Mouse (Mus musculus) forelimb bud, embryonic 11.5 days (tissue): ENCODE results near the gene Fbxo3.
"Not testable (repeated sequence)": the region's sequence is repeated elsewhere in the genome, so short reads cannot be mapped to it uniquely, and the experiment has no call there.

Source experiments
- DNase-seq: peaks from one replicate; pipeline ENCODE4 v3.0.0-alpha.2; 2012; ENCODE audit warnings: low read depth, low spot score

Fbxo3 gene

GRCm38 (mm10) chr2:104027458-104028138 lies at the start of gene Fbxo3:
Gene Fbxo3, plus strand, starts transcription at chr2:104027721.
- peak; percentile 51 for DNase-seq

GRCm38 (mm10) chr2:103982250-103982649 lies 45.3 kb upstream of the Fbxo3 start:
- DNase-seq, result peak; percentile 77

- no peak for DNase-seq
Measured at GRCm38 (mm10) chr2:103983146-103983545, 44.4 kb upstream of the Fbxo3 start.

GRCm38 (mm10) chr2:103987595-103987994 lies 39.9 kb upstream of the Fbxo3 start:
- not testable (repeated sequence) for DNase-seq

GRCm38 (mm10) chr2:103989724-103990123 lies 37.8 kb upstream of the Fbxo3 start:
- no peak for DNase-seq

- DNase-seq, result no peak
Measured at GRCm38 (mm10) chr2:103991303-103991702, 36.2 kb upstream of the Fbxo3 start.

- no peak for DNase-seq
Measured at GRCm38 (mm10) chr2:103992162-103992561, 35.4 kb upstream of the Fbxo3 start.

- DNase-seq, result no peak
Measured at GRCm38 (mm10) chr2:103992618-103993332, 34.7 kb upstream of the Fbxo3 start.

GRCm38 (mm10) chr2:104001076-104001475 lies 26.4 kb upstream of the Fbxo3 start:
- DNase-seq, result peak; percentile 50

GRCm38 (mm10) chr2:104001861-104002260 lies 25.7 kb upstream of the Fbxo3 start:
- DNase-seq, result no peak

- peak; percentile 52 for DNase-seq
Measured at GRCm38 (mm10) chr2:104002711-104003413, 24.7 kb upstream of the Fbxo3 start.

GRCm38 (mm10) chr2:104007793-104008519 lies 19.6 kb upstream of the Fbxo3 start:
- DNase-seq, result no peak

- not testable (repeated sequence) for DNase-seq
Measured at GRCm38 (mm10) chr2:104008853-104009252, 18.7 kb upstream of the Fbxo3 start.

- DNase-seq, result no peak
Measured at GRCm38 (mm10) chr2:104023096-104023495, 4.4 kb upstream of the Fbxo3 start.

GRCm38 (mm10) chr2:104024656-104025055 lies 2.9 kb upstream of the Fbxo3 start:
- no peak for DNase-seq

- DNase-seq, result no peak
Measured at GRCm38 (mm10) chr2:104028139-104028723, 710 bp downstream of the Fbxo3 start, which contains the start of gene 4931422A03Rik. Gene 4931422A03Rik, minus strand, starts transcription at chr2:104028361.

- no peak for DNase-seq
Measured at GRCm38 (mm10) chr2:104029074-104029473, 1.6 kb downstream of the Fbxo3 start.

- no peak for DNase-seq
Measured at GRCm38 (mm10) chr2:104030381-104030780, 2.9 kb downstream of the Fbxo3 start.

GRCm38 (mm10) chr2:104032056-104032455 lies 4.5 kb downstream of the Fbxo3 start:
- DNase-seq, result no peak

- peak; percentile 63 for DNase-seq
Measured at GRCm38 (mm10) chr2:104034832-104035472, 7.4 kb downstream of the Fbxo3 start.

GRCm38 (mm10) chr2:104035595-104035994 lies 8.1 kb downstream of the Fbxo3 start:
- no peak for DNase-seq
